Mouse (Mus musculus): ENCODE results near the gene Apbb2. TPM values are rescaled to one million over a fixed set of nuclear protein-coding genes. Genes with fewer than 3 reads are reported as not detected.

The Apbb2 gene
- polyA plus RNA-seq, 1 experiment from 2014 or later, result 52.6 TPM

- Histone ChIP-seq H3K4me2 (ENCODE audit: low read depth) (no peak overlapping the region), H3K9me3 (ENCODE audit: control insufficient read depth, low read length) (no peaks in the 10 kb centered on the region), H3K4me3 (ENCODE audit: low read depth, low read length) (no peak overlapping the region), H3K27ac (ENCODE audit: low read depth, low read length) (no peak overlapping the region), H3K4me1 (ENCODE audit: control insufficient read depth, insufficient read depth, low read length) (no peaks in the 10 kb centered on the region; the same call in 1 of the 2 replicates), H3K9ac (ENCODE audit: low read length) (no peak overlapping the region), H3K36me3 (ENCODE audit: control insufficient read depth, insufficient read depth, low read length) (no peaks in the 10 kb centered on the region), H3K27me3 (ENCODE audit: control insufficient read depth, insufficient read depth, low read length) (no peaks in the 10 kb centered on the region)
- DNase-seq (ENCODE audit: low spot score), result no peak
- no peak for ATAC-seq (ENCODE audit: insufficient read depth, low FRiP score, low TSS enrichment)
- WGBS, result 60% methylated on average over 17 of the region's 17 CpGs
Observed at GRCm38 (mm10) chr5:66503557-66504433, 114.8 kb downstream of the Apbb2 start.

- no peaks in the 10 kb centered on the region for H3K9me3 ChIP-seq (ENCODE audit: control insufficient read depth, low read length)
- H3K27me3 ChIP-seq (ENCODE audit: control insufficient read depth, insufficient read depth, low read length), result no peaks in the 10 kb centered on the region
- 96% methylated on average over 1 of the region's 1 CpGs for WGBS
- no peak overlapping the region for H3K9ac ChIP-seq (ENCODE audit: low read length)
- no peaks in the 10 kb centered on the region; the same call in 1 of the 2 replicates for H3K4me1 ChIP-seq (ENCODE audit: control insufficient read depth, insufficient read depth, low read length)
- H3K27ac ChIP-seq (ENCODE audit: low read depth, low read length), result no peak overlapping the region
- no peak overlapping the region for H3K4me2 ChIP-seq (ENCODE audit: low read depth)
- H3K36me3 ChIP-seq (ENCODE audit: control insufficient read depth, insufficient read depth, low read length), result no peaks in the 10 kb centered on the region
- DNase-seq (ENCODE audit: low spot score) (no peak), ATAC-seq (ENCODE audit: insufficient read depth, low FRiP score, low TSS enrichment) (no peak)
- no peak overlapping the region for H3K4me3 ChIP-seq (ENCODE audit: low read depth, low read length)
Observed at GRCm38 (mm10) chr5:66503033-66503432, 115.6 kb downstream of the Apbb2 start.

GRCm38 (mm10) chr5:66499621-66500020, 119.0 kb downstream of the Apbb2 start:
- no peak for ATAC-seq (ENCODE audit: insufficient read depth, low FRiP score, low TSS enrichment)

GRCm38 (mm10) chr5:66498140-66498539, 120.4 kb downstream of the Apbb2 start:
- no peak overlapping the region for H3K27ac ChIP-seq (ENCODE audit: low read depth, low read length)
- H3K4me3 ChIP-seq (ENCODE audit: low read depth, low read length), result no peak overlapping the region

More at GRCm38 (mm10) chr5:66499621-66500020, 119.0 kb downstream of the Apbb2 start:
- Histone ChIP-seq H3K27ac (ENCODE audit: low read depth, low read length) (no peak overlapping the region), H3K36me3 (ENCODE audit: control insufficient read depth, insufficient read depth, low read length) (no peaks in the 10 kb centered on the region), H3K27me3 (ENCODE audit: control insufficient read depth, insufficient read depth, low read length) (no peaks in the 10 kb centered on the region), H3K4me3 (ENCODE audit: low read depth, low read length) (no peak overlapping the region), H3K4me2 (ENCODE audit: low read depth) (no peak overlapping the region), H3K9me3 (ENCODE audit: control insufficient read depth, low read length) (no peaks in the 10 kb centered on the region), H3K9ac (ENCODE audit: low read length) (no peak overlapping the region), H3K4me1 (ENCODE audit: control insufficient read depth, insufficient read depth, low read length) (no peaks in the 10 kb centered on the region; the same call in 1 of the 2 replicates)
- WGBS, result 83% methylated on average over 7 of the region's 7 CpGs
- DNase-seq (ENCODE audit: low spot score), result no peak

GRCm38 (mm10) chr5:66497479-66498087, 121.0 kb downstream of the Apbb2 start:
- DNase-seq (ENCODE audit: low spot score), result no peak
- no peak for ATAC-seq (ENCODE audit: insufficient read depth, low FRiP score, low TSS enrichment)
- H3K4me1 ChIP-seq (ENCODE audit: control insufficient read depth, insufficient read depth, low read length), result no peaks in the 10 kb centered on the region
- no peaks in the 10 kb centered on the region for H3K9me3 ChIP-seq (ENCODE audit: control insufficient read depth, low read length)
- no peaks in the 10 kb centered on the region for H3K36me3 ChIP-seq (ENCODE audit: control insufficient read depth, insufficient read depth, low read length)
- no peak overlapping the region for H3K4me3 ChIP-seq (ENCODE audit: low read depth, low read length)
- 67% methylated on average over 14 of the region's 14 CpGs for WGBS
- H3K9ac ChIP-seq (ENCODE audit: low read length), result no peak overlapping the region
- H3K4me2 ChIP-seq (ENCODE audit: low read depth), result no peak overlapping the region
- H3K27me3 ChIP-seq (ENCODE audit: control insufficient read depth, insufficient read depth, low read length), result no peaks in the 10 kb centered on the region
- no peak overlapping the region for H3K27ac ChIP-seq (ENCODE audit: low read depth, low read length)

More at GRCm38 (mm10) chr5:66498140-66498539, 120.4 kb downstream of the Apbb2 start:
- Histone ChIP-seq H3K9ac (ENCODE audit: low read length) (no peak overlapping the region), H3K36me3 (ENCODE audit: control insufficient read depth, insufficient read depth, low read length) (no peaks in the 10 kb centered on the region), H3K27me3 (ENCODE audit: control insufficient read depth, insufficient read depth, low read length) (no peaks in the 10 kb centered on the region), H3K9me3 (ENCODE audit: control insufficient read depth, low read length) (no peaks in the 10 kb centered on the region), H3K4me1 (ENCODE audit: control insufficient read depth, insufficient read depth, low read length) (no peaks in the 10 kb centered on the region), H3K4me2 (ENCODE audit: low read depth) (no peak overlapping the region)
- DNase-seq (ENCODE audit: low spot score) (no peak), ATAC-seq (ENCODE audit: insufficient read depth, low FRiP score, low TSS enrichment) (no peak)
- WGBS, result 82% methylated on average over 1 of the region's 1 CpGs

- WGBS, result 70% methylated on average over 4 of the region's 4 CpGs
- Histone ChIP-seq H3K4me3 (ENCODE audit: low read depth, low read length) (no peak overlapping the region), H3K27ac (ENCODE audit: low read depth, low read length) (no peak overlapping the region), H3K4me2 (ENCODE audit: low read depth) (no peak overlapping the region), H3K4me1 (ENCODE audit: control insufficient read depth, insufficient read depth, low read length) (no peaks in the 10 kb centered on the region; the same call in 1 of the 2 replicates), H3K9me3 (ENCODE audit: control insufficient read depth, low read length) (no peaks in the 10 kb centered on the region), H3K36me3 (ENCODE audit: control insufficient read depth, insufficient read depth, low read length) (no peaks in the 10 kb centered on the region), H3K9ac (ENCODE audit: low read length) (no peak overlapping the region), H3K27me3 (ENCODE audit: control insufficient read depth, insufficient read depth, low read length) (no peaks in the 10 kb centered on the region)
- ATAC-seq (ENCODE audit: insufficient read depth, low FRiP score, low TSS enrichment), result no peak
- no peak for DNase-seq (ENCODE audit: low spot score)
Observed at GRCm38 (mm10) chr5:66496881-66497360, 121.7 kb downstream of the Apbb2 start.

- H3K27ac ChIP-seq (ENCODE audit: low read depth, low read length), result no peak overlapping the region
Observed at GRCm38 (mm10) chr5:66494651-66495050, 123.9 kb downstream of the Apbb2 start.

GRCm38 (mm10) chr5:66492563-66492960, 126.0 kb downstream of the Apbb2 start:
- no peak overlapping the region for H3K4me3 ChIP-seq (ENCODE audit: low read depth, low read length)
- no peak for DNase-seq (ENCODE audit: low spot score)
- no peaks in the 10 kb centered on the region; the same call in 1 of the 2 replicates for H3K4me1 ChIP-seq (ENCODE audit: control insufficient read depth, insufficient read depth, low read length)
- no peak overlapping the region for H3K27ac ChIP-seq (ENCODE audit: low read depth, low read length)
- no peak for ATAC-seq (ENCODE audit: insufficient read depth, low FRiP score, low TSS enrichment)
- no peak overlapping the region for H3K4me2 ChIP-seq (ENCODE audit: low read depth)
- no peak overlapping the region for H3K9ac ChIP-seq (ENCODE audit: low read length)
- H3K9me3 ChIP-seq (ENCODE audit: control insufficient read depth, low read length), result no peaks in the 10 kb centered on the region
- H3K36me3 ChIP-seq (ENCODE audit: control insufficient read depth, insufficient read depth, low read length), result 0 out of 2 replicates have a peak, but pooled peaks cover 2% of the 10 kb centered on the region
- 86% methylated on average over 4 of the region's 4 CpGs for WGBS
- H3K27me3 ChIP-seq (ENCODE audit: control insufficient read depth, insufficient read depth, low read length), result no peaks in the 10 kb centered on the region

More at GRCm38 (mm10) chr5:66494651-66495050, 123.9 kb downstream of the Apbb2 start:
- 0 out of 2 replicates have a peak, but pooled peaks cover 2% of the 10 kb centered on the region for H3K36me3 ChIP-seq (ENCODE audit: control insufficient read depth, insufficient read depth, low read length)
- DNase-seq (ENCODE audit: low spot score), result no peak
- WGBS, result 52% methylated on average over 4 of the region's 4 CpGs
- H3K4me3 ChIP-seq (ENCODE audit: low read depth, low read length), result no peak overlapping the region
- no peak overlapping the region for H3K9ac ChIP-seq (ENCODE audit: low read length)
- no peaks in the 10 kb centered on the region for H3K27me3 ChIP-seq (ENCODE audit: control insufficient read depth, insufficient read depth, low read length)
- no peaks in the 10 kb centered on the region; the same call in 1 of the 2 replicates for H3K4me1 ChIP-seq (ENCODE audit: control insufficient read depth, insufficient read depth, low read length)
- ATAC-seq (ENCODE audit: insufficient read depth, low FRiP score, low TSS enrichment), result no peak
- H3K4me2 ChIP-seq (ENCODE audit: low read depth), result no peak overlapping the region
- no peaks in the 10 kb centered on the region for H3K9me3 ChIP-seq (ENCODE audit: control insufficient read depth, low read length)

Measured in neural tube, embryonic 11.5 days (tissue).